Mouse (Mus musculus): ENCODE results near the gene Prpf6. TPM values are rescaled to one million over a fixed set of nuclear protein-coding genes. Genes with fewer than 3 reads are reported as not detected.
A peak's percentile ranks its signal among the peaks of the same experiment; 100 is the strongest.

Prpf6 gene
- polyA plus RNA-seq (2015; fragmentation: Nextera tagmentation; extraction: Ambion mirVana) = 23.8 and 25.9 TPM in 2 replicates

GRCm38 (mm10) chr2:181591528-181592085 lies at the start of gene Prpf6:
Gene Prpf6 (plus strand): TSS chr2:181591868.
- Histone ChIP-seq H3K4me2 (peak within 1 kb of the TSS; percentile 96), H3K27ac (replicated peaks) (peak within 1 kb of the TSS; percentile 79), H3K4me1 (replicated peaks) (peaks cover 40% of the 10 kb centered on the region), H3K4me3 (replicated peaks) (peak within 1 kb of the TSS; percentile 77), H3K36me3 (replicated peaks) (peaks cover 40% of the 10 kb centered on the region), H3K9ac (peak within 1 kb of the TSS; percentile 78), H3K9me3 (replicated peaks) (no peaks in the 10 kb centered on the region), H3K27me3 (peaks cover 12% of the 10 kb centered on the region; the same call in 1 of the 2 replicates)
- ATAC-seq (ENCODE audit: insufficient read depth) = peak; percentile 11; the same call in 1 of the 2 replicates
- WGBS (ENCODE audit: insufficient replicate concordance) = 9% methylated on average over 5 of the region's 5 CpGs

GRCm38 (mm10) chr2:181546142-181546541 lies 45.5 kb upstream of the Prpf6 start:
- H3K36me3 ChIP-seq (replicated peaks) = peaks cover 52% of the 10 kb centered on the region
- H3K27ac ChIP-seq (replicated peaks) = peak overlapping the region; percentile 69

GRCm38 (mm10) chr2:181548227-181548626 lies 43.4 kb upstream of the Prpf6 start:
- Histone ChIP-seq H3K4me1 (replicated peaks) (peaks cover 35% of the 10 kb centered on the region), H3K9ac (no peak overlapping the region), H3K27ac (replicated peaks) (no peak overlapping the region), H3K4me2 (no peak overlapping the region), H3K9me3 (replicated peaks) (no peaks in the 10 kb centered on the region), H3K4me3 (replicated peaks) (no peak overlapping the region), H3K36me3 (replicated peaks) (peaks cover 66% of the 10 kb centered on the region), H3K27me3 (no peaks in the 10 kb centered on the region)
- 41% methylated on average over 1 of the region's 1 CpGs for WGBS (ENCODE audit: insufficient replicate concordance)
- no peak for ATAC-seq (ENCODE audit: insufficient read depth)

More at GRCm38 (mm10) chr2:181546142-181546541, 45.5 kb upstream of the Prpf6 start:
- Histone ChIP-seq H3K4me3 (replicated peaks) (no peak overlapping the region), H3K9ac (no peak overlapping the region), H3K9me3 (replicated peaks) (no peaks in the 10 kb centered on the region), H3K4me1 (replicated peaks) (peaks cover 35% of the 10 kb centered on the region), H3K4me2 (peak overlapping the region; percentile 9), H3K27me3 (no peaks in the 10 kb centered on the region)
- 42% methylated on average over 7 of the region's 7 CpGs for WGBS (ENCODE audit: insufficient replicate concordance)
- ATAC-seq (ENCODE audit: insufficient read depth) = peak; percentile 66

GRCm38 (mm10) chr2:181548682-181549081 lies 43.0 kb upstream of the Prpf6 start:
- peaks cover 68% of the 10 kb centered on the region for H3K36me3 ChIP-seq (replicated peaks)
- WGBS (ENCODE audit: insufficient replicate concordance) = 90% methylated on average over 5 of the region's 5 CpGs

GRCm38 (mm10) chr2:181550233-181550632 lies 41.4 kb upstream of the Prpf6 start:
- Histone ChIP-seq H3K36me3 (replicated peaks) (peaks cover 76% of the 10 kb centered on the region), H3K4me1 (replicated peaks) (peaks cover 35% of the 10 kb centered on the region), H3K4me3 (replicated peaks) (no peak overlapping the region), H3K27me3 (no peaks in the 10 kb centered on the region), H3K9me3 (replicated peaks) (no peaks in the 10 kb centered on the region), H3K4me2 (no peak overlapping the region), H3K9ac (no peak overlapping the region), H3K27ac (replicated peaks) (no peak overlapping the region)
- 55% methylated on average over 2 of the region's 2 CpGs for WGBS (ENCODE audit: insufficient replicate concordance)
- ATAC-seq (ENCODE audit: insufficient read depth) = no peak

More at GRCm38 (mm10) chr2:181548682-181549081, 43.0 kb upstream of the Prpf6 start:
- H3K4me1 ChIP-seq (replicated peaks) = peaks cover 35% of the 10 kb centered on the region
- no peaks in the 10 kb centered on the region for H3K9me3 ChIP-seq (replicated peaks)
- no peak overlapping the region for H3K27ac ChIP-seq (replicated peaks)
- no peak overlapping the region for H3K4me3 ChIP-seq (replicated peaks)
- no peak overlapping the region for H3K9ac ChIP-seq
- no peaks in the 10 kb centered on the region for H3K27me3 ChIP-seq
- no peak for ATAC-seq (ENCODE audit: insufficient read depth)
- no peak overlapping the region for H3K4me2 ChIP-seq

GRCm38 (mm10) chr2:181553772-181554171 lies 37.9 kb upstream of the Prpf6 start:
- Histone ChIP-seq H3K27ac (replicated peaks) (peak overlapping the region; percentile 16; the same call in 1 of the 2 replicates), H3K9ac (no peak overlapping the region)
- 0 out of 2 replicates have a peak, but pooled peaks have one; percentile 8 for ATAC-seq (ENCODE audit: insufficient read depth)

GRCm38 (mm10) chr2:181567338-181567737 lies 24.3 kb upstream of the Prpf6 start:
- Histone ChIP-seq H3K4me1 (replicated peaks) (peaks cover 40% of the 10 kb centered on the region), H3K27ac (replicated peaks) (no peak overlapping the region), H3K36me3 (replicated peaks) (peaks cover 5% of the 10 kb centered on the region), H3K9ac (no peak overlapping the region), H3K4me3 (replicated peaks) (no peak overlapping the region), H3K9me3 (replicated peaks) (no peaks in the 10 kb centered on the region), H3K27me3 (no peaks in the 10 kb centered on the region), H3K4me2 (no peak overlapping the region)
- WGBS (ENCODE audit: insufficient replicate concordance) = 79% methylated on average over 3 of the region's 3 CpGs
- no peak for ATAC-seq (ENCODE audit: insufficient read depth)

More at GRCm38 (mm10) chr2:181553772-181554171, 37.9 kb upstream of the Prpf6 start:
- Histone ChIP-seq H3K4me1 (replicated peaks) (peaks cover 12% of the 10 kb centered on the region), H3K36me3 (replicated peaks) (peaks cover 52% of the 10 kb centered on the region), H3K4me2 (no peak overlapping the region), H3K4me3 (replicated peaks) (no peak overlapping the region), H3K27me3 (no peaks in the 10 kb centered on the region), H3K9me3 (replicated peaks) (no peaks in the 10 kb centered on the region)

GRCm38 (mm10) chr2:181568272-181569008 lies 23.2 kb upstream of the Prpf6 start:
- ATAC-seq (ENCODE audit: insufficient read depth) = peak; percentile 77
- 0 out of 2 replicates have a peak overlapping the region, but pooled peaks have one; percentile 15 for H3K9ac ChIP-seq
- H3K4me3 ChIP-seq (replicated peaks) = no peak overlapping the region
- H3K9me3 ChIP-seq (replicated peaks) = no peaks in the 10 kb centered on the region
- H3K27me3 ChIP-seq = no peaks in the 10 kb centered on the region
- peaks cover 40% of the 10 kb centered on the region for H3K4me1 ChIP-seq (replicated peaks)
- peaks cover 16% of the 10 kb centered on the region for H3K36me3 ChIP-seq (replicated peaks)
- H3K27ac ChIP-seq (replicated peaks) = peak overlapping the region; percentile 85
- 24% methylated on average over 7 of the region's 7 CpGs for WGBS (ENCODE audit: insufficient replicate concordance)
- peak overlapping the region; percentile 53 for H3K4me2 ChIP-seq

- H3K27ac ChIP-seq (replicated peaks) = no peak overlapping the region
- H3K9ac ChIP-seq = no peak overlapping the region
- H3K27me3 ChIP-seq = no peaks in the 10 kb centered on the region
- peaks cover 54% of the 10 kb centered on the region for H3K4me1 ChIP-seq (replicated peaks)
- no peak overlapping the region for H3K4me2 ChIP-seq
- 86% methylated on average over 10 of the region's 10 CpGs for WGBS (ENCODE audit: insufficient replicate concordance)
- no peak for ATAC-seq (ENCODE audit: insufficient read depth)
- H3K36me3 ChIP-seq (replicated peaks) = peaks cover 17% of the 10 kb centered on the region
- no peak overlapping the region for H3K4me3 ChIP-seq (replicated peaks)
- H3K9me3 ChIP-seq (replicated peaks) = no peaks in the 10 kb centered on the region
Observed at GRCm38 (mm10) chr2:181569856-181570255, 21.8 kb upstream of the Prpf6 start.

- no peak for ATAC-seq (ENCODE audit: insufficient read depth)
- Histone ChIP-seq H3K4me1 (replicated peaks) (peaks cover 59% of the 10 kb centered on the region), H3K9ac (no peak overlapping the region), H3K4me2 (no peak overlapping the region), H3K36me3 (replicated peaks) (peaks cover 17% of the 10 kb centered on the region), H3K9me3 (replicated peaks) (no peaks in the 10 kb centered on the region), H3K27me3 (no peaks in the 10 kb centered on the region), H3K27ac (replicated peaks) (no peak overlapping the region), H3K4me3 (replicated peaks) (no peak overlapping the region)
- WGBS (ENCODE audit: insufficient replicate concordance) = 86% methylated on average over 8 of the region's 8 CpGs
Observed at GRCm38 (mm10) chr2:181570375-181570774, 21.3 kb upstream of the Prpf6 start.

- no peak overlapping the region for H3K27ac ChIP-seq (replicated peaks)
- 62% methylated on average over 6 of the region's 6 CpGs for WGBS (ENCODE audit: insufficient replicate concordance)
- no peaks in the 10 kb centered on the region for H3K27me3 ChIP-seq
- peaks cover 17% of the 10 kb centered on the region for H3K36me3 ChIP-seq (replicated peaks)
- H3K9me3 ChIP-seq (replicated peaks) = no peaks in the 10 kb centered on the region
- no peak overlapping the region for H3K4me3 ChIP-seq (replicated peaks)
- H3K9ac ChIP-seq = no peak overlapping the region
- H3K4me1 ChIP-seq (replicated peaks) = peaks cover 64% of the 10 kb centered on the region
- no peak overlapping the region for H3K4me2 ChIP-seq
- 0 out of 2 replicates have a peak, but pooled peaks have one; percentile 29 for ATAC-seq (ENCODE audit: insufficient read depth)
Observed at GRCm38 (mm10) chr2:181570921-181571595, 20.6 kb upstream of the Prpf6 start.

All from liver, embryonic 15.5 days (tissue).